Mouse (Mus musculus): ENCODE data around the gene Plekhg2. TPM values are rescaled to one million over a fixed set of nuclear protein-coding genes. Genes with fewer than 3 reads are reported as not detected.

Plekhg2 gene
- polyA plus RNA-seq, 1 experiment = 66.4 TPM

DNA sequence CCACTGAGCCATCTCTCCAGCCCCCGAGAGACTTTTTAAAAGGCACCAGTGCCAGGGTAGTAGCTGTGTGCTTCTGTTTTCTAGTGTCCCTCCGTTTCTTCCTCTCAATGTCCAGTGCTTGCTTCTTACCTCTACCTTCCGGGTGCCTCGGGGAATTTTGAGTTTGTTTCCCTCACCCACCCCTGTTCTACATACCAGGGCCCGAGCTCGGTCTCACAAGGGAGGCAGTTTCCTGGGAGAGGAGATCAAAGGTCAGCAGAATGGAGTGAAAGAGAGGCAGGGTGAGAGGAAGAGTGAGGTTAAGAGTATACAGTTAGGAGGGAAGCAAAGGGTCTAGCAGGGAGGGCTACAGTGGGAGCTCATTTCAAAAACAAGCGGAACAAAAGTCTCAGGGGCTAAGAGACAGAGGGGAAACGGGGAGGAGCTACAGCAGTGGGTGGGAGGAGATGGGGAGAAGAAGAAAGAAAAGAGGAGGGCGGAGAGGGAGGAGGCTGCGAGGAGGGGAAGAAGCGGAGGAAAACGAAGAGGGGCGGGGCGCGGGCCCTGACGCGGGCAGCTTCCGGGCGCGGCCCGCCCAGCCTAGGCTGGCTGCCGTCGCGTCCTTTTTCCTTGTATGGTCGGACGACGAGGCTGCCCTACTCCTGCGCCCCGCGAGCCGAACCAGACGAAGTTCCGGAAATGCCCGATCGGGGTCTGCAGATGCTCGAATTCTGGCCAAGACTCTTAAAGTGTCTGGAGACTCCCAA lies 3.0 kb upstream of the Plekhg2 start:
- peak; percentile 91 to 93 for DNase-seq (ENCODE audit: low read depth in 1 of 2, low spot score in 2 of 2)
- H3K27me3 ChIP-seq (ENCODE audit: control insufficient read depth, insufficient read depth, low read length) = no peaks in the 10 kb centered on the region
- H3K4me3 ChIP-seq (ENCODE audit: extremely low read depth, insufficient read depth, insufficient read length) = peak overlapping the region; percentile 66
- under 1% methylated on average over 34 of the region's 36 CpGs for WGBS
- H3K27ac ChIP-seq (ENCODE audit: insufficient read depth, low read length) = peak overlapping the region; percentile 100
- peaks cover 16% of the 10 kb centered on the region for H3K36me3 ChIP-seq (ENCODE audit: control insufficient read depth, insufficient read depth, low read length)
- no peak for TF ChIP-seq CTCF (IDR thresholded peaks at IDR 0.05; ENCODE audit: extremely low read depth, insufficient read depth, insufficient read length, insufficient replicate concordance)
- peak; percentile 53; the same call in 1 of the 2 replicates for TF ChIP-seq POLR2A (IDR thresholded peaks at IDR 0.05; ENCODE audit: low read depth, low read length)
- peaks cover 17% of the 10 kb centered on the region for H3K4me1 ChIP-seq (ENCODE audit: control insufficient read depth, insufficient read depth, insufficient read length)

DNA sequence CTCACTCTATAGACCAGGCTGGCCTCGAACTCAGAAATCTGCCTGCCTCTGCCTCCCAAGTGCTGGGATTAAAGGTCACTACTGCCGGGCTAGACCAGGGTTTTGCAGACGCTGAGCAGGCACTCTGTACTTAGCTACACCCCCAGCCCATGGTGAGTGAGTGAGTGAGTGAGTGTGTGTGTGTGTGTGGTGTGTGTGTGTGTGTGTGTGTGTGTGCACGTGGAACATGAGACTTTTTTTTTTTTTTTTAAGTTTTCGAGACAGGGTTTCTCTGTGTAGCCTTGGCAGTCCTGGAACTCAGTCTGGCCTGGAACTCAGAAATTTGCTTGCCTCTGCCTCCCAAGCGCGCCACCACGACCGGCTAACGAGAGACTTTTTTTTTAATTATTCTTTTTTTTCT lies 2.2 kb upstream of the Plekhg2 start:
- H3K4me1 ChIP-seq (ENCODE audit: control insufficient read depth, insufficient read depth, insufficient read length) = peaks cover 20% of the 10 kb centered on the region
- no peak overlapping the region for H3K4me3 ChIP-seq (ENCODE audit: extremely low read depth, insufficient read depth, insufficient read length)
- 40% methylated on average over 10 of the region's 10 CpGs for WGBS
- H3K27me3 ChIP-seq (ENCODE audit: control insufficient read depth, insufficient read depth, low read length) = no peaks in the 10 kb centered on the region
- TF ChIP-seq CTCF (IDR thresholded peaks at IDR 0.05; ENCODE audit: extremely low read depth, insufficient read depth, insufficient read length, insufficient replicate concordance) (no peak), POLR2A (IDR thresholded peaks at IDR 0.05; ENCODE audit: low read depth, low read length) (no peak)
- peaks cover 20% of the 10 kb centered on the region for H3K36me3 ChIP-seq (ENCODE audit: control insufficient read depth, insufficient read depth, low read length)
- DNase-seq (ENCODE audit: low read depth in 1 of 2, low spot score in 2 of 2) = no peak
- peak overlapping the region; percentile 100 for H3K27ac ChIP-seq (ENCODE audit: insufficient read depth, low read length)

DNA sequence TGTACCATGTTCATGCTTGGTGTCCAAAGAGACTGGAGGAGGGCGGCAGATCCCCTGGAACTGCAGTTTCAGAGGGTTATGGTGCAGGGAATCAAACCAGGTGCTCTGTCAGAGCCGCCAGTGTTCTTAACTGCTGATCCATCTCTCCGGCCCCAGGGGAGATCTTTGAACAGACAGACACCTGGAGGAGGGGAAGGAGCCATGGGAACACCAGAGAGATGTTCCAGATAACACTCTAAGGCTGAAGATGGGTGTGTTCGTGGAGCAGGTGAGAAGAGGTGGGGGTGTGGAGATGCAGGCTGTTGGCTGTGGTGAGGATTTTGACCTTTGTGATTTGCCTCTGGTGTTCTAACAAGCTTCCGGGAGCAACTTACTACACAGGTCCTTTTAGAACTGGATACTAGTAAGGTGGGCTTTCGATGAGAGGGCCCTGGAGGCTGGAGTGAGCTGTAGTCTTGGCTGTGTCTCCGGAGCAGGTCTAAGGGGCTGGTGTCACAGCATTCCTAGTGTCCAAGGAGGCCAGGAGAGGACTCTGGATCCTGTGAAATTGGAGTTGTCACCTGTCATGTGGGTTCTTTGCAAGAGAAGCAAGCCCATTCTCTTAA lies 1.6 kb upstream of the Plekhg2 start:
- Histone ChIP-seq H3K27ac (ENCODE audit: insufficient read depth, low read length) (peak overlapping the region; percentile 100), H3K36me3 (ENCODE audit: control insufficient read depth, insufficient read depth, low read length) (peaks cover 20% of the 10 kb centered on the region), H3K4me1 (ENCODE audit: control insufficient read depth, insufficient read depth, insufficient read length) (peaks cover 20% of the 10 kb centered on the region), H3K27me3 (ENCODE audit: control insufficient read depth, insufficient read depth, low read length) (no peaks in the 10 kb centered on the region), H3K4me3 (ENCODE audit: extremely low read depth, insufficient read depth, insufficient read length) (no peak overlapping the region)
- DNase-seq (ENCODE audit: low read depth in 1 of 2, low spot score in 2 of 2) = no peak
- WGBS = 82% methylated on average over 7 of the region's 7 CpGs
- TF ChIP-seq POLR2A (IDR thresholded peaks at IDR 0.05; ENCODE audit: low read depth, low read length) (no peak), CTCF (IDR thresholded peaks at IDR 0.05; ENCODE audit: extremely low read depth, insufficient read depth, insufficient read length, insufficient replicate concordance) (no peak)

DNA sequence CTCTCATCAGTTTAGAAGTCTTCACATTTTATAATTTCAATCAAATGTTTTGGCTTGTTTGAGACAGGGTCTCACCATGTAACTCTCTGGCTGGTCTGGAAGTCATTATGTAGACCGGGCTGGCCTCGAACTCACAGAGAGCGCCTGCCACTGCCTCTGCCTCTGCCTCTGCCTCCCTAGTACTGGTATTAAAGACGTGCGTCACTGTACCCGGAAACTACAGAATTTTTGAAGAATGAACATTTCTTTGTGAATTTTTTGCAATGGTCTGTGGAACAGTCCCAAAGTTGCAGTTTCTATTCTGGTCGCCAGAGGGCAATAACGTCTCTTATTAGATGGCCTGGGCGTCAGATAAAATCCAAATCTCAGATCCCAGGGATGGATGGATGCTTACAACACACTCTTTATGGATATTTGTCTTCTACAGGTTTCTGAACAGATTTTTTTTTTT lies 757 bp upstream of the Plekhg2 start:
- TF ChIP-seq POLR2A (IDR thresholded peaks at IDR 0.05; ENCODE audit: low read depth, low read length) = no peak
- peak; percentile 28; the same call in 1 of the 2 replicates for TF ChIP-seq CTCF (IDR thresholded peaks at IDR 0.05; ENCODE audit: extremely low read depth, insufficient read depth, insufficient read length, insufficient replicate concordance)
- Histone ChIP-seq H3K36me3 (ENCODE audit: control insufficient read depth, insufficient read depth, low read length) (peaks cover 23% of the 10 kb centered on the region), H3K27ac (ENCODE audit: insufficient read depth, low read length) (peak overlapping the region; percentile 82), H3K27me3 (ENCODE audit: control insufficient read depth, insufficient read depth, low read length) (no peaks in the 10 kb centered on the region), H3K4me1 (ENCODE audit: control insufficient read depth, insufficient read depth, insufficient read length) (peaks cover 20% of the 10 kb centered on the region), H3K4me3 (ENCODE audit: extremely low read depth, insufficient read depth, insufficient read length) (peak overlapping the region; percentile 92; the same call in 1 of the 2 replicates)
- peak; percentile 69 to 86 for DNase-seq (ENCODE audit: low read depth in 1 of 2, low spot score in 2 of 2)
- WGBS = under 1% methylated on average over 9 of the region's 9 CpGs

DNA sequence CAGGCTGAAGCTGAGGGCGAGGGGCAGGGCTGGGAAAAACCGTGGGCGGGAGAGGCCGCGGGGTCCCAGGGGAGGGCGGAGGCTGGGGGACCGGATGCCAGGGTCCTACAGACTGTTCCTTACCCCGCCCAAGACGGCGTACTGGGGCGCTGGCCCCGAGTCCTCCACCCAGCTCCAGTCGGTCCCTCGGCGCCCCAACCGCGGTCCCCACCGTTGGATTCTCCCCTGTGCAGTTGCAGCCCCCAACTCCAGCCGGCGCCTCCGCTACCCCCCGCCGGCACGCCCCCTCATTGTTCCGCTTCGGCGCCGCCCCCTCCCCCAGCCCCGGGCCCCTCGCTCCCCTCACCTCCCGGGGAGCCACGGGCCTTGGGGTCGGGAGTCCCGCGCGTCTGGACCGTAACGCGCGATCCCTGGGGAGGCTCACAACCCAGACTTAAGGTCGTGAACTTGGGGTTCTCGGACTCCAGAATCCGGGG lies 847 bp downstream of the Plekhg2 start:
- peak in 1 of 2 experiments; percentile 79 for DNase-seq (ENCODE audit: low read depth in 1 of 2, low spot score in 2 of 2)
- TF ChIP-seq POLR2A (IDR thresholded peaks at IDR 0.05; ENCODE audit: low read depth, low read length) = peak; percentile 32; the same call in 1 of the 2 replicates
- no peak for TF ChIP-seq CTCF (IDR thresholded peaks at IDR 0.05; ENCODE audit: extremely low read depth, insufficient read depth, insufficient read length, insufficient replicate concordance)
- Histone ChIP-seq H3K27me3 (ENCODE audit: control insufficient read depth, insufficient read depth, low read length) (no peaks in the 10 kb centered on the region), H3K4me1 (ENCODE audit: control insufficient read depth, insufficient read depth, insufficient read length) (peaks cover 20% of the 10 kb centered on the region), H3K27ac (ENCODE audit: insufficient read depth, low read length) (peak overlapping the region; percentile 96), H3K36me3 (ENCODE audit: control insufficient read depth, insufficient read depth, low read length) (peaks cover 19% of the 10 kb centered on the region), H3K4me3 (ENCODE audit: extremely low read depth, insufficient read depth, insufficient read length) (peak overlapping the region; percentile 92)
- under 1% methylated on average over 41 of the region's 43 CpGs for WGBS

DNA sequence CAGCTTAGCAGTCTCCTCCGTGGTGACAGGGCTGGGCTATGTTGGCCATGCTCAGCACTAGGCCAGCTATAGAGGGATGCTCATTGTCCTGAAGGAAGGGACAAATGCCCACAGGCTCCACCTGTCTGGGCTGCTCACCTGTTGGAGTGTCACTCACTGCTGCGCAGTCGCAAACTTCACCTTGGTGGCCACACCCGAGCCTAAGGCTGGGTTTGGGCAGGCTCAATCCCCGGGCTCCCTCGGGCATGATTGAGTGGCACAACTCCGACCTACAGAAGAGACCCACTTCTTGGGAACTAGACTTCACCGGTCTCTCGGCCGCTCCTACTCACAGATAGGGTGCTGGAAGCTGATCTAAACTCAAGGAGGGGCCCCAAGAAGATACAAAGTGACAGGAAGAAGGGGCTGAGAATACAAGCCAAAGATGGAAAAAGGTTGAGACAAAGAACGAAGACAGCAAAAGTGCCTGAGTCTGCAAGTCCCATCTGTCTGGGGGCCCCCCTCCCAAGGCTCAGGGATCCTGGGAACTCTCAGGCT lies 1.4 kb downstream of the Plekhg2 start:
- DNase-seq (ENCODE audit: low read depth in 1 of 2, low spot score in 2 of 2) = no peak
- H3K27me3 ChIP-seq (ENCODE audit: control insufficient read depth, insufficient read depth, low read length) = no peaks in the 10 kb centered on the region
- H3K36me3 ChIP-seq (ENCODE audit: control insufficient read depth, insufficient read depth, low read length) = peaks cover 20% of the 10 kb centered on the region
- TF ChIP-seq POLR2A (IDR thresholded peaks at IDR 0.05; ENCODE audit: low read depth, low read length) (no peak), CTCF (IDR thresholded peaks at IDR 0.05; ENCODE audit: extremely low read depth, insufficient read depth, insufficient read length, insufficient replicate concordance) (no peak)
- peak overlapping the region; percentile 92 for H3K4me3 ChIP-seq (ENCODE audit: extremely low read depth, insufficient read depth, insufficient read length)
- 14% methylated on average over 11 of the region's 11 CpGs for WGBS
- H3K4me1 ChIP-seq (ENCODE audit: control insufficient read depth, insufficient read depth, insufficient read length) = peaks cover 20% of the 10 kb centered on the region
- peak overlapping the region; percentile 96 for H3K27ac ChIP-seq (ENCODE audit: insufficient read depth, low read length)
